Mouse (Mus musculus) testis, adult 2 months (tissue): Measurements from ENCODE around the gene Dnajc25. TPM values are rescaled to one million over a fixed set of nuclear protein-coding genes. Genes with fewer than 3 reads are reported as not detected.

Source experiments
- H3K27ac ChIP-seq: fragments of 200-500 bp; 2 replicates; pipeline ENCODE4 v1.5.1; 2012; ENCODE audit warnings: low read depth, low read length; ENCODE audit not compliant: control insufficient read depth, insufficient read depth
- H3K27me3 ChIP-seq: fragments of 200-500 bp; 2 replicates; pipeline ENCODE4 v1.6.1; 2012; ENCODE audit warnings: mild to moderate bottlenecking, low read length, moderate library complexity; ENCODE audit not compliant: control insufficient read depth, insufficient read depth
- H3K36me3 ChIP-seq: fragments of 200-500 bp; 2 replicates; pipeline ENCODE4 v1.6.1; 2012; ENCODE audit warnings: mild to moderate bottlenecking, low read length; ENCODE audit not compliant: control insufficient read depth, insufficient read depth
- H3K4me1 ChIP-seq: fragments of 200-500 bp; 2 replicates; pipeline ENCODE4 v1.6.1; 2012; ENCODE audit warnings: low read length; ENCODE audit not compliant: control insufficient read depth, insufficient read depth
- H3K4me3 ChIP-seq: fragments of 200-500 bp; 2 replicates; pipeline ENCODE4 v1.5.1; 2012; ENCODE audit warnings: low read depth, mild to moderate bottlenecking, low read length, moderate library complexity, mixed read lengths; ENCODE audit not compliant: control insufficient read depth
- CTCF ChIP-seq: fragments of 200-500 bp; IDR thresholded peaks from 2 replicates; pipeline ENCODE4 v1.5.1; 2012; ENCODE audit warnings: low read depth, mild to moderate bottlenecking, inconsistent platforms, low read length, moderate library complexity; ENCODE audit not compliant: control insufficient read depth, insufficient read depth, insufficient replicate concordance
- POLR2A ChIP-seq: fragments of 200-500 bp; IDR thresholded peaks from 2 replicates; pipeline ENCODE4 v1.6.1; 2012; ENCODE audit warnings: low read depth, mild to moderate bottlenecking, inconsistent platforms, low read length, moderate library complexity; ENCODE audit not compliant: control insufficient read depth
- polyA plus RNA-seq: library from polyadenylated mRNA; depleted of rRNA; stranded (reverse); fragments of >200 nt; gene quantifications from 2 replicates; pipeline ENCODE4 v1.2.3, GENCODE M21; 2012

The Dnajc25 gene
- polyA plus RNA-seq, 1 experiment, result 4.7 TPM

DNA sequence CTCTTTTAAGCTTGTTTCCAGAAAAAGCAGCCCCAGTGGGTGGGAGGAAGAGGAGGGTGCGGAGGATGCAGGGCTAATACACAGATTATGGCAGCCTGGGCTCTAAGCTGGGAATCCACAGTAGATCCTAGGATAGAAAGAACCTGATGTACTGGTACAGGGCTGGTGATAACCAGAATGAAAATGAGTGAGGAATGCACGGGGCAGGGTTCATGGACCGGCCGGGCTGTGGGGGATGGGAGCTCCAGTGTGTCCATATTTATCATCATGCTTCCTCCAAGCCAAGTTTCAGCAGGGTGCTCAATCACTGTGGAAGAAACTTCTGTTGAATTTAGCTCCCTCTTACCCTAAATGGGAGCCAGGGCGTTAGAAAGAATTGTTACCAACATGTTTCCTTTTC lies 2.2 kb downstream of the Dnajc25 start:
- peaks cover 10% of the 10 kb centered on the region for H3K4me1 ChIP-seq
- TF ChIP-seq POLR2A (no peak), CTCF (no peak)
- H3K36me3 ChIP-seq, result no peaks in the 10 kb centered on the region
- no peak overlapping the region for H3K27ac ChIP-seq
- H3K4me3 ChIP-seq, result no peak overlapping the region
- no peaks in the 10 kb centered on the region for H3K27me3 ChIP-seq

DNA sequence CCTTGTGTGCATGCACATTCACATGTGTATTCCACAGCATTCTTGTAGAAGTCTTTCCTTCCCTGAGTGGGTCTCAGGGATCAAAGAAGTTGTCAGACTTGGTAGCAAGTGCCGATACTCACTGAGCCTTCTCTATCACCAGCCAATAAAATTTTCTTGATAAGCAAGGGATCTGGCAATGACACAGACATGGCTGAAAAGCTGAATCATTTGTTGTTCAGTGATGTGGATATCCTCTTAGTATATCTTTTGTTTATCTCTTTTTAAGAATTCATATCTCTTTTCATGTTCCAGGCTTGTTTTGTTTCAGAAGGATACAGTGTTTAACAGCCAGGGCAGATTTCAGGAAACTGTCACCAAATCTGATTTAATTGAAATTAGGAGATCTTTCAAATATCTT lies 3.8 kb downstream of the Dnajc25 start:
- Histone ChIP-seq H3K4me1 (peaks cover 10% of the 10 kb centered on the region), H3K27me3 (no peaks in the 10 kb centered on the region), H3K27ac (peak overlapping the region; percentile 24; the same call in 1 of the 2 replicates), H3K36me3 (no peaks in the 10 kb centered on the region), H3K4me3 (no peak overlapping the region)
- no peak for TF ChIP-seq POLR2A
- TF ChIP-seq CTCF, result no peak

DNA sequence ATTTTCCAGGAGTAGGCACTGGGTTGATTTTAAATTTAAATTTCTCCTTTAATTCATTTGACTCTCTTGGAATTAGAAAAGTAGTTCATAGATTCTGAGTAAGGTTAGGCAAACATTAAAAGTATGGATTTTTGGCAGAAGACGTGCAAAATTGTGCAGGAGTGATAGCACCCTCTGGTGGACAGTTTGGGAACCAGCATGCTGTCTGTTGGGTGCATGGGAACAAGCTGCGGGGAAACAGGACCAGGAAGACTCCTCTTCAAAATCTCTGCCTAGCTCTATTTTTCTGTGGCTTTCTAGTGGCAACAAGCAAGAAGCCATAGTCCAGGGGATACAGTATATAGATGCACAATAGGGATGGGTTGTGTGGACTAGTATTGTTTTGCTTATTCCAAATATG lies 4.8 kb downstream of the Dnajc25 start:
- TF ChIP-seq CTCF, result peak; percentile 81; the same call in 1 of the 2 replicates
- TF ChIP-seq POLR2A, result no peak
- Histone ChIP-seq H3K27ac (no peak overlapping the region), H3K4me1 (peaks cover 13% of the 10 kb centered on the region), H3K4me3 (no peak overlapping the region), H3K27me3 (no peaks in the 10 kb centered on the region), H3K36me3 (no peaks in the 10 kb centered on the region)

DNA sequence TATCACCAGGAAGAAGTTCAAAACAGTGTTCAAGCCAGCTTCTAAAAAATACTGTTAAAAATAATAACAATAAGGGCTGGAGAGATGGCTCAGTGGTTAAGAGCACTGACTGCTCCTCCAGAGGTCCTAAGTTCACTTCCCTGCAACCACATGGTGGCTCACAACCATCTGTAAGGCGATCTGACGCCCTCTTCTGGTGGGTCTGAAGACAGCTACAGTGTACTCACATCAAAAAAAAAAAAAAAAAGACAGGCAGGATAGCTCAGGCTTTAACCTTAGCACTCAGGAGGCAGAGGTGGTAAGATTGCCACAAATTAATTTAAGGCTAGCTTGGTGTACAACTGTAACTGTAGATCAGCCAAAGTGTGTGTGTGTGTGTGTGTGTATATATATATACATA lies 5.8 kb downstream of the Dnajc25 start:
- Histone ChIP-seq H3K4me1 (peaks cover 7% of the 10 kb centered on the region), H3K36me3 (no peaks in the 10 kb centered on the region), H3K27ac (no peak overlapping the region), H3K27me3 (no peaks in the 10 kb centered on the region), H3K4me3 (no peak overlapping the region)
- peak; percentile 18; the same call in 1 of the 2 replicates for TF ChIP-seq CTCF
- TF ChIP-seq POLR2A, result no peak

DNA sequence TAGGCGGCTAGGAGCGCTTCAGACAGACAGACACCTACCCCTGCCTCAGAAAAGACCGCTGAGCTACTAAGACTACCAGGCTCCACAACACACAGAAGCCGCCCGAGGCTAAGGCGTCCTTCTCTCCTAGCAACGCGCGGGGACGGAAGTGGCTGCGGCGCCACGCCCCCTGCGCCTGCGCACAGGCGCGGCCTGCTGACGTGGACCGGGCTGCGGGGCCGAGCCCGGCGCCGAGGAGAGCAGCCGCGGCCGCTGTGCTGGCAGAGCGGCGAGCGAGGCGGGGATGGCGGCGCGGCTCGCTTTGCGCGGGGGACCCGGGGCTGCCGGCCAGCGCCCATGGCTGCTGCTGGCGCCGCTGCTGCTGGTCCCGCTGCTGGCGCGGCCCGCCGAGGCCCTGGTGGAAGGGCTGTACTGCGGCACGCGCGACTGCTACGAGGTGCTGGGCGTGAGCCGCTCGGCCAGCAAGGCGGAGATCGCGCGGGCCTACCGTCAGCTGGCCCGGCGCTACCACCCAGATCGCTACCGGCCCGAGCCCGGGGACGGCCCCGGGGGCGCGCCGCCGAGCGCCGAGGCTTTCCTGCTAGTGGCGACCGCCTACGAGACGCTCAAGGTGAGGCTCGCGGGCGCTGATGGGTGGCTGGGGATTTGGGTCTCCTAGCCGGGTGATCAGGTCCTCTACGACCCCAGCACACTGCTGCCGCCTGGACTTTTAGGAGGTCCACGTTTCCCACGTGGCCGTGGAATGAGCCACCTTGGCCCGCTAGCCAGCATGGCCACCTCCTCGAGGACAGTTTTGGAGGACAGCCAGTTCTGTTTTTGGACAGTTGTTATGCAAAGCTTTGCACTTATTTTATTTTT lies 8.3 kb downstream of the Dnajc25 start, which contains the start of gene Gm20503:
TSS of gene Gm20503 (plus strand) at position 263 of the 858 bp plus-strand sequence.
- H3K27me3 ChIP-seq, result no peaks in the 10 kb centered on the region
- H3K4me1 ChIP-seq, result peaks cover 8% of the 10 kb centered on the region
- H3K36me3 ChIP-seq, result no peaks in the 10 kb centered on the region
- peak within 1 kb of the TSS; percentile 84 for H3K27ac ChIP-seq
- peak within 1 kb of the TSS; percentile 96 for H3K4me3 ChIP-seq
- TF ChIP-seq CTCF (no peak), POLR2A (peak; percentile 95)

DNA sequence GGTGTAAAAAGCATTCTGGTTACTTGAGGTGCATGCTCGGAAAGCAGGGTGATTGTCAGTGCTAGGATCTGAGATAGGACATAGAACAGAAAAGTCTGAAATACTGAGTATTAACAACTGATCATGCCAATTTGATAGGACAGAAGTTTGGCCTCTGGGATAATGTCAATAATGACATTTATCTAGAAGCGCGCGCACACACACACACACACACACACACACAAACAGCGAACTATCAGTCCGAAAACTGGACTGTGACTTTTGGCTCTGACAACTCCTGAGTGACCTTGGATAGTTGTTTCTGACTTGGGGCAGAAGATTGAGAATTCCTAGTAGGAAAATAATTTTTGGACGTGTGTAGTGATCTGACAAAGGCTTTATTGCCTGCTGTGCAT lies 8.9 kb downstream of the Dnajc25 start:
- Histone ChIP-seq H3K36me3 (no peaks in the 10 kb centered on the region), H3K27me3 (no peaks in the 10 kb centered on the region), H3K4me3 (peak overlapping the region; percentile 96), H3K27ac (no peak overlapping the region), H3K4me1 (peaks cover 8% of the 10 kb centered on the region)
- TF ChIP-seq POLR2A (no peak), CTCF (no peak)

DNA sequence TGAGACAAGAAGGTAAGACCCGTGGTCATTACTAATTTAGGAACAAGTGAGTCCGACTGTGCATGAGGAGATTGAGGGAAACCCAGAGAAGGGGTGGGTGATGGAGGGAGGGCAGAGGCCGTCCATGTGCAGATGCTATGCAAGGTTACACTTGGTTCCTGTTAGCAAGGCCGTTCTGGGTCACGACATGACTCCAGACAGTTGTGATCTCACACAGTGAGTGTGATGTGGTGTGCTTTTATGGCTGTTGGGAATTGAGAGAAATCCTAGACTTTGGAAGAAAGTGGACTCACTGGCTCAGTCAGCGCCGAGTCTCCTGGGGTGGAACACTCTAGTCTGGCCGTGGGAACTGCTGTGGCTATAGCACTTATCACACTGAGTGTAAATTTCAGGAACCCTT lies 11.3 kb downstream of the Dnajc25 start:
- no peaks in the 10 kb centered on the region for H3K27me3 ChIP-seq
- no peak for TF ChIP-seq POLR2A
- TF ChIP-seq CTCF, result no peak
- no peak overlapping the region for H3K4me3 ChIP-seq
- peaks cover 8% of the 10 kb centered on the region for H3K4me1 ChIP-seq
- H3K27ac ChIP-seq, result no peak overlapping the region
- H3K36me3 ChIP-seq, result no peaks in the 10 kb centered on the region

DNA sequence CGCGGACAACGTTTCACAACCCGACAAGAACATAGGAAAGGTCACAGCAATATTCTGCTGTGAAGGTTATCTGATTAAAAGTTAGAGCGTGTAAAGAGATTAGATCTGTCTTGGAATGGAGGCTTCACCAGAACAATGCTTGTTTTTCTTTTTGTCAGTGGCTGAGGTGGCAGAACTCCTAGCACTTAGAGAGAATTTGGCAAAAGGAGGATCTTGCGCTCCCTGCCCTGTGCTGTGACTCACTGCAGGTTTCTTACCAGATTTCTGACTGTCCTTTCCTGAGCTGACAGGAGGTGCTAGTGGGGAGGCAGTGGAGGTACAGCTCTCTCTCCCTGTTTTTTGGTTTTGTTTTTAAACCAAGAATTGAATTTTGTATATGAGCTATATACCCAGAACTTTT lies 12.2 kb downstream of the Dnajc25 start:
- H3K4me3 ChIP-seq, result no peak overlapping the region
- no peaks in the 10 kb centered on the region for H3K36me3 ChIP-seq
- TF ChIP-seq POLR2A (no peak), CTCF (no peak)
- H3K27ac ChIP-seq, result no peak overlapping the region
- no peaks in the 10 kb centered on the region for H3K27me3 ChIP-seq
- H3K4me1 ChIP-seq, result peaks cover 8% of the 10 kb centered on the region
